Mouse (Mus musculus) layer of hippocampus, adult 2 months (tissue): ENCODE data around the gene Tbl1x. TPM values are rescaled to one million over a fixed set of nuclear protein-coding genes. Genes with fewer than 3 reads are reported as not detected.

ENCODE experiments used
- DNase-seq, 2 experiments: peaks; one replicate each; pipeline ENCODE4 v3.0.0; 2022; ENCODE audit warnings: low spot score in 2 of 2
- H3K27ac ChIP-seq: fragments of 200-600 bp; 2 replicates; pipeline ENCODE4 v1.8.1; 2022
- H3K4me3 ChIP-seq: fragments of 200-600 bp; 2 replicates; pipeline ENCODE4 v1.8.1; 2022; ENCODE audit warnings: mild to moderate bottlenecking
- CTCF ChIP-seq: fragments of 200-600 bp; conservative IDR thresholded peaks from 2 replicates; pipeline ENCODE4 v1.8.1; 2022; ENCODE audit warnings: antibody characterized with exemption, mild to moderate bottlenecking, moderate library complexity
- total RNA-seq, 2 experiments: library from RNA; stranded (reverse); gene quantifications; 2 replicates each; pipeline ENCODE4 v1.2.3; 2021

The Tbl1x gene
- total RNA-seq, 2 experiments from 2014 or later: 30.0 to 30.6 TPM

- no peak for TF ChIP-seq CTCF
- DNase-seq: no peak
- no peak overlapping the region for H3K27ac ChIP-seq
- no peak overlapping the region for H3K4me3 ChIP-seq
Observed at GRCm38 (mm10) chrX:77598736-77599135, 87.9 kb downstream of the Tbl1x start.

DNA sequence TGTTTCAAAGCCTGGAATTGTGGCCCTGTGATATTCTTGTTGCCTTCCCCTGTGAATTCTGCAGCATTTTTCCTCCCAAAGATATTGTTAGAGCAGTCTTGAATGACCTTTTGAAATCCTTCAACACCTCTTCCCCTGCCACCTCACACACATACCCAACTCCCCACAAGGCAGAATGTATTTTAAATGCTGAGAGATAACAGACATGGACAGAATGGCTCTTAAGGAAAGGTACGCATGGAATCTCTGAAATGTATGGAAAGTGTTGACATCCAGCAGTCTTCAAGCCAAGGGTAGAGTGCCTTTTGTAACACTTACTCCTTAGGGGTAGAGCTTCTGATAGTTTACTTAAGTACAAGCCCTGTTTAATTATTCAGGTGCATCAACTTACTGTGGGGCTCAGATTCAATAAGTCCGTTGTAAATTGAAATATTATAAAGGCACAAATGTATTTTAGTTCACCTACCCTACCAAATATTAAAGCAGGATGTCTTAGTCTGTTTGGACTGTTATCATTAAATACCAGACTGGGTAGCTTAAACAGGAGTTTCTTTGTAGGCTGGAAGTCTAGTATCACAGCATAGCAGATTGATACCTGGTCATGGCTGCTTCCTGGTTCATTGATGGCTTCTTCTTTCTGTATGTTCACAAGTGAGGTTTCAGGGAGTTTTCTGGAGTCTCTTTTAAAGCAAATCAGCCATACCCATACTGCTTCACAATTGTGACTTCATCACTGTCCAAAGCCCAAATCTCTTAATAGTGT lies 92.9 kb downstream of the Tbl1x start:
- no peak for TF ChIP-seq CTCF
- DNase-seq: no peak
- Histone ChIP-seq H3K27ac (no peak overlapping the region), H3K4me3 (no peak overlapping the region)

DNA sequence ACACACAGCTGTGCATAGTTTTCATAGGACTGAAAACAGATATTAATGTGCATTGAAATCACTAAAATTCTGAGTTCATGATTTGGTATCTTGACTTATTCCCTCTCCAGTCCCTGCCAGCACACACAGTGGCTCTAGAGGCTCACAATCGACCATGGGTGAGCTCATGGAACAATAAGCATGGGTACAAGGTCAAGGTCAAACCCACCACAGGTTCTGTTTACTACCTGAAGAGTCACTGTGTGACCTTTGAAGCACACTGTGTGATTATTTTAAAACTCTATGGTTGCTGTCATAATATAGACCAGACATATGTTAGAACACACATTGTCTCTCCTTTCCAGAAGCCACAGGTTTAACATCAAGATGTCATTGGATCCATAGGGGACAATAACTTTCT lies 96.7 kb downstream of the Tbl1x start:
- H3K27ac ChIP-seq: no peak overlapping the region
- no peak for TF ChIP-seq CTCF
- H3K4me3 ChIP-seq: no peak overlapping the region
- DNase-seq: no peak

DNA sequence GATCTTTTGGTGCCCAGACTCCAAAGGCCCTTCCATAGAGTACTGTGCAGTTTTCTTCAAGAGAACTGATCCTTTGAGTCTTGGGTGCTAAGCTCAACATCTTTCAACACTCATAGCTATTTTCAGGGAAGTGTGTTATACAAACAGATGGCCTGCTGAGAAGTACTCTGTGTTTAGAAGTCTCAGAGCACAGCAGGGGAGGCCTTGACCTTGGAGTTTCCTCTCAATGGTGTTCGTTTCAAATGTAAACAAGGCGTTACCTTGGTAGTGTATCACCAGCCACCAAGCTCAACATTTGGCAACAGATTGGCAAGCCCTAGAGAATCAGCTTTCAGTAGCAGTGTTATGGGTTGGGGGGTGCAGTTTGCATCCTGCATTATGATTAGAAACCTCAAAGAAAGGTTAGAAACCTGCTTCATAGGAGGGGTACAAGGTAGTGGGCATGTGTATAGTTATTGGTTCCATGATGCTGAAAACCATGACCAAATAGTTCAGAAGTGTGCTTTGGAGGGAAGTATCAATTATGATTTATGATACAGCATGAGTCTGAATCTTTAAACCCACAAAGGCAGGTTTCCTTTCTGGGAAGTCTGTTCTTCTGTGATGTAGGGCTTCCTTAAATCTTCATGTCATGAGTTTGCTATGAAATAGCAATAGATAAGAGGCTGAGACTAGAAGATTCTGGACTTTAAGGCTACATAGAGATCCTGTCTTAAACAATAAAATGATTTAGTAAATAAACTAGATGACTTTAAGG lies 98.3 kb downstream of the Tbl1x start:
- DNase-seq: no peak
- H3K4me3 ChIP-seq: no peak overlapping the region
- no peak for TF ChIP-seq CTCF
- H3K27ac ChIP-seq: no peak overlapping the region

GRCm38 (mm10) chrX:77611938-77612337 lies 101.1 kb downstream of the Tbl1x start:
- DNase-seq: no peak
- no peak overlapping the region for H3K27ac ChIP-seq
- TF ChIP-seq CTCF: no peak
- no peak overlapping the region for H3K4me3 ChIP-seq

DNA sequence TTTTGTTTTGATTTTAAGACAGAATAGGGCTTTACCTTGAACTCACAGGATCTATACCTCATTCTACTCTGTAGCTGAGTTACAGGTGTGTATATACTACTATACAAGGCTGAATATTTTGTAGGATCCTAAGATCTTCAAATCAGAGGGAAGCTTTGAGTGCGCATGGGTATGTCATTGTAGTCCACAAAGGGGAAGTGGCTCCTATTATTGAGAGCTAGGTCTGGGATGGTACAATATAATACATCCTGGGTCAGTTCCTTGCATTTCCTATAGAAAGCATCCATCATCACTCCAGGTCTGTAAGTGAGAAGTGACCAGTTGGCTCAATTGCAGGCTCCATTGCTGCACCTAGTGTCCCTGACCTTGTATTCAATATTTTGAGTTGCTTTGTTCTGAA lies 102.2 kb downstream of the Tbl1x start:
- no peak overlapping the region for H3K27ac ChIP-seq
- TF ChIP-seq CTCF: no peak

DNA sequence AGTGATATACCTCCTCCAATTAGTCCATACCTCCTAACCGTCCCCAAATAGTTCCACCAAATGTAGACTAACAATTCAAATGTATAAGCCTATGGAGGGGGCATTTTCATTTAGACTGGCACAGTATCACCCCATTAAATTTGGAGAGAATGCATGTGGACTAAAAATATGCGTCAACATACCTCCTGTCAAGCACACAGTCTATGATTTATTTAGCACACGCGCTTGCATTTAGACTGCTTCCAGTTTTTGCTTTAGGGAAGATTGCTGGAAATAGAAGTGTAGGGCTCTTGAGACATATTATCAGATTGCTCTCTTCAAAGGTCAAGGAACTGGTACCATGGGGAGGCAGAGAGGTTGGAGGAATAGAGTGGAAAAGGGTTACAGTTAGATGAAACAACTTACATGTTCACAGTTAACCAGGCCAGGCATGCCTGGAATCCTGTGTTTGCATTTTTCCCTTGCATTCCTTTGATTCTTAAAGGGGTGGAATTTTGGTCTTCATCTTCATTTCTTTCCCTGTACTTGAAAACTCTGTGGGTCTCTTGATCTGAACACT lies 105.0 kb downstream of the Tbl1x start:
- DNase-seq: no peak
- Histone ChIP-seq H3K27ac (no peak overlapping the region), H3K4me3 (no peak overlapping the region)
- no peak for TF ChIP-seq CTCF

More for the DNA sequence above, 102.2 kb downstream of the Tbl1x start:
- H3K4me3 ChIP-seq: no peak overlapping the region
- no peak for DNase-seq

- Histone ChIP-seq H3K27ac (no peak overlapping the region), H3K4me3 (no peak overlapping the region)
- no peak for DNase-seq
- TF ChIP-seq CTCF: no peak
Observed at GRCm38 (mm10) chrX:77617368-77618144, 106.7 kb downstream of the Tbl1x start.

DNA sequence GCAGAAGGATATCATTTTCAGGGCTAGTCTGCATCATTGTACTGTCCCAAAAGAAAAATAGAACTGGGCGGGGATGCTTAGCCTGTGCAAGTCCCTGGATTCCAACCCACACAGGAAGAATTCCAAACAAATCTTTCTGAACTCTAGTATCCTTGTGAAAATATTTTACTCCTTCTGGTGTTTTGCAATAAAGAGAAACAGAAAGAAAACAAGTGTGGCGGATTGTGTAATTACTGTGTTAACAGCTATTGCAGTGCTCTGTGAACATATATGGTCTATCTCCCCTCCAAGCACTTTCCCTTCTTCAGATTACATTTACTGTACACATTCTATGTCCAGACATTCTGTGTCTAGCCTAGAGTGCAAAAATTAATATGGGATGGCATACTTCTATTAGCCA lies 119.6 kb downstream of the Tbl1x start:
- Histone ChIP-seq H3K27ac (no peak overlapping the region), H3K4me3 (no peak overlapping the region)
- TF ChIP-seq CTCF: no peak
- DNase-seq: no peak

- H3K27ac ChIP-seq: no peak overlapping the region
- no peak for TF ChIP-seq CTCF
Observed at GRCm38 (mm10) chrX:77636499-77636898, 125.7 kb downstream of the Tbl1x start.

DNA sequence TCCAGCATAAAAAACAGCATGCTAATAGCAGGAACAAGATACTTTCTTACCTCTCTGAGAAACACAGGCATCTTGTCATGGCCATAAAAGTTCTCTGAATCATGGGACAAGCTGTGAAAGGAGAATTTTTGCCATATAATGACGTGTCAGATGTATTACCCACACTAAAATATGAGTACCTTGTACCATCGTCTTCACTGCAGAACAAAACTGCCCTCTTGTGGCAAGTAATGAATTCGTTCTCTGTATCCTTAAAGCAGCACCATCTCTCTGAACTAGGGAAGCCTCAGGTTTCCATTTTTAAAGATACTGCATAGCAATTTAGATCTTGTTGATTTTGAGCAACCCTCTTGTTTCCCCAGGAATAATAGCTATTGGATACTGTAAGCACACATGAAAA lies 127.3 kb downstream of the Tbl1x start:
- H3K27ac ChIP-seq: peak overlapping the region; percentile 39; the same call in 1 of the 2 replicates

More at GRCm38 (mm10) chrX:77636499-77636898, 125.7 kb downstream of the Tbl1x start:
- DNase-seq: no peak
- H3K4me3 ChIP-seq: no peak overlapping the region

GRCm38 (mm10) chrX:77640301-77640700 lies 129.5 kb downstream of the Tbl1x start:
- no peak for DNase-seq
- Histone ChIP-seq H3K27ac (no peak overlapping the region), H3K4me3 (no peak overlapping the region)
- TF ChIP-seq CTCF: no peak

More for the DNA sequence above, 127.3 kb downstream of the Tbl1x start:
- peak; percentile 82 for TF ChIP-seq CTCF
- DNase-seq: peak; percentile 33 to 34
- no peak overlapping the region for H3K4me3 ChIP-seq

GRCm38 (mm10) chrX:77646164-77646563 lies 135.4 kb downstream of the Tbl1x start:
- no peak for TF ChIP-seq CTCF
- DNase-seq: no peak
- Histone ChIP-seq H3K27ac (no peak overlapping the region), H3K4me3 (no peak overlapping the region)
